Mouse (Mus musculus) intestine, embryonic 14.5 days (tissue): Measurements from ENCODE around the gene Cd164. TPM values are rescaled to one million over a fixed set of nuclear protein-coding genes. Genes with fewer than 3 reads are reported as not detected.

Experiments used
- ATAC-seq: fragments of 200-750 bp; cut with Nextera tagmentation; replicated peaks from 2 replicates; pipeline ENCODE4 v1.8.0; 2017; ENCODE audit warnings: low read depth, moderate number of reproducible peaks, moderate TSS enrichment, moderate library complexity; ENCODE audit not compliant: low FRiP score, low TSS enrichment
- DNase-seq: peaks from one replicate; pipeline ENCODE4 v3.0.0-alpha.2; 2018; ENCODE audit warnings: low spot score
- H3K27ac ChIP-seq: fragments of 300-500 bp; sonication (generic); 2 replicates; pipeline ENCODE4 v1.5.1; 2014; ENCODE audit warnings: low read depth, mild to moderate bottlenecking, control low read depth
- H3K27me3 ChIP-seq: fragments of 300-500 bp; sonication (generic); replicated peaks from 2 replicates; pipeline ENCODE4 v1.6.1; 2014; ENCODE audit warnings: low read length, control low read depth; ENCODE audit not compliant: control insufficient read depth, insufficient read depth
- H3K36me3 ChIP-seq: fragments of 300-500 bp; sonication (generic); 2 replicates; pipeline ENCODE4 v1.6.1; 2014; ENCODE audit warnings: low read length, control low read depth; ENCODE audit not compliant: control insufficient read depth, insufficient read depth
- H3K4me1 ChIP-seq: fragments of 300-500 bp; sonication (generic); replicated peaks from 2 replicates; pipeline ENCODE4 v1.6.1; 2014; ENCODE audit warnings: low read length, control low read depth, mixed read lengths; ENCODE audit not compliant: control insufficient read depth, insufficient read depth
- H3K4me2 ChIP-seq: fragments of 300-500 bp; sonication (generic); 2 replicates; pipeline ENCODE4 v1.6.1; 2014; ENCODE audit warnings: low read length
- H3K4me3 ChIP-seq: fragments of 300-500 bp; sonication (generic); 2 replicates; pipeline ENCODE4 v1.5.1; 2014; ENCODE audit warnings: low read depth, low read length, control low read depth, mixed read lengths
- H3K9ac ChIP-seq: fragments of 300-500 bp; sonication (generic); 2 replicates; pipeline ENCODE4 v1.6.1; 2014; ENCODE audit warnings: mild to moderate bottlenecking, low read length
- H3K9me3 ChIP-seq: fragments of 300-500 bp; sonication (generic); 2 replicates; pipeline ENCODE4 v1.6.1; 2016; ENCODE audit warnings: low read length, control low read depth; ENCODE audit not compliant: control insufficient read depth
- WGBS: fragments of 180-500 bp; shearing (Covaris S2); extraction: QIAGEN DNeasy Blood & Tissue Kit; methylation state at CpG from one replicate; pipeline ENCODE4 v1.1.7; 2014; 5-methylcytosine and 5-hydroxymethylcytosine counted together
- polyA plus RNA-seq: library from polyadenylated mRNA; unstranded; fragments of >200 nt; fragmentation: Nextera tagmentation; extraction: Ambion mirVana; gene quantifications from 2 replicates; pipeline ENCODE4 v1.2.1, GENCODE M21; 2014

Gene Cd164
- polyA plus RNA-seq, 1 experiment from 2014 or later, result 184 TPM

GRCm38 (mm10) chr10:41565141-41565540 lies 45.9 kb downstream of the Cd164 start:
- Histone ChIP-seq H3K27ac (no peak overlapping the region), H3K27me3 (no peaks in the 10 kb centered on the region), H3K4me2 (no peak overlapping the region), H3K36me3 (no peaks in the 10 kb centered on the region), H3K9ac (no peak overlapping the region), H3K4me3 (no peak overlapping the region), H3K9me3 (peaks cover 9% of the 10 kb centered on the region), H3K4me1 (no peaks in the 10 kb centered on the region; the same call in 1 of the 2 replicates)
- DNase-seq (no peak), ATAC-seq (peak; percentile 36; the same call in 1 of the 2 replicates)
- WGBS, result 29% methylated on average over 5 of the region's 5 CpGs

- WGBS, result 12% methylated on average over 3 of the region's 3 CpGs
- Histone ChIP-seq H3K9me3 (no peaks in the 10 kb centered on the region), H3K4me1 (peaks cover 7% of the 10 kb centered on the region), H3K4me2 (no peak overlapping the region), H3K4me3 (no peak overlapping the region), H3K27me3 (no peaks in the 10 kb centered on the region), H3K27ac (no peak overlapping the region), H3K36me3 (no peaks in the 10 kb centered on the region), H3K9ac (no peak overlapping the region)
- ATAC-seq (no peak), DNase-seq (no peak)
Observed at GRCm38 (mm10) chr10:41568306-41568705, 49.1 kb downstream of the Cd164 start.

GRCm38 (mm10) chr10:41571065-41571464 lies 51.9 kb downstream of the Cd164 start:
- Histone ChIP-seq H3K4me3 (no peak overlapping the region), H3K9ac (no peak overlapping the region), H3K9me3 (no peaks in the 10 kb centered on the region), H3K36me3 (no peaks in the 10 kb centered on the region), H3K27ac (no peak overlapping the region), H3K27me3 (no peaks in the 10 kb centered on the region), H3K4me1 (peaks cover 11% of the 10 kb centered on the region), H3K4me2 (no peak overlapping the region)
- DNase-seq (no peak), ATAC-seq (no peak)
- 81% methylated on average over 4 of the region's 4 CpGs for WGBS

GRCm38 (mm10) chr10:41572274-41572673 lies 53.1 kb downstream of the Cd164 start:
- no peaks in the 10 kb centered on the region for H3K9me3 ChIP-seq
- no peak overlapping the region for H3K4me2 ChIP-seq
- no peak for ATAC-seq
- H3K4me3 ChIP-seq, result no peak overlapping the region
- WGBS, result 81% methylated on average over 4 of the region's 4 CpGs
- peaks cover 11% of the 10 kb centered on the region for H3K4me1 ChIP-seq
- H3K27ac ChIP-seq, result no peak overlapping the region
- H3K27me3 ChIP-seq, result no peaks in the 10 kb centered on the region
- no peaks in the 10 kb centered on the region for H3K36me3 ChIP-seq
- DNase-seq, result no peak
- H3K9ac ChIP-seq, result no peak overlapping the region

- H3K4me2 ChIP-seq, result peak overlapping the region; percentile 31
- H3K4me3 ChIP-seq, result no peak overlapping the region
- no peaks in the 10 kb centered on the region for H3K27me3 ChIP-seq
- no peaks in the 10 kb centered on the region for H3K36me3 ChIP-seq
- H3K9me3 ChIP-seq, result no peaks in the 10 kb centered on the region
- peak; percentile 61 for DNase-seq
- H3K4me1 ChIP-seq, result peaks cover 11% of the 10 kb centered on the region
- no peak overlapping the region for H3K9ac ChIP-seq
- peak overlapping the region; percentile 69 for H3K27ac ChIP-seq
- peak; percentile 36; the same call in 1 of the 2 replicates for ATAC-seq
- WGBS, result 12% methylated on average over 6 of the region's 6 CpGs
Observed at GRCm38 (mm10) chr10:41573190-41573589, 54.0 kb downstream of the Cd164 start.

GRCm38 (mm10) chr10:41575451-41576327 lies 56.5 kb downstream of the Cd164 start:
- H3K9me3 ChIP-seq, result no peaks in the 10 kb centered on the region
- no peak for ATAC-seq
- 66% methylated on average over 8 of the region's 8 CpGs for WGBS

GRCm38 (mm10) chr10:41576328-41576833 lies 57.2 kb downstream of the Cd164 start:
- no peak overlapping the region for H3K27ac ChIP-seq
- 80% methylated on average over 7 of the region's 7 CpGs for WGBS
- H3K9ac ChIP-seq, result no peak overlapping the region
- ATAC-seq (no peak), DNase-seq (no peak)
- no peaks in the 10 kb centered on the region for H3K9me3 ChIP-seq
- no peaks in the 10 kb centered on the region for H3K27me3 ChIP-seq
- no peak overlapping the region for H3K4me2 ChIP-seq
- H3K4me3 ChIP-seq, result no peak overlapping the region
- no peaks in the 10 kb centered on the region for H3K36me3 ChIP-seq
- H3K4me1 ChIP-seq, result peaks cover 11% of the 10 kb centered on the region

More at GRCm38 (mm10) chr10:41575451-41576327, 56.5 kb downstream of the Cd164 start:
- H3K27me3 ChIP-seq, result no peaks in the 10 kb centered on the region
- H3K4me2 ChIP-seq, result no peak overlapping the region
- no peaks in the 10 kb centered on the region for H3K36me3 ChIP-seq
- H3K4me3 ChIP-seq, result no peak overlapping the region
- H3K9ac ChIP-seq, result no peak overlapping the region
- H3K27ac ChIP-seq, result no peak overlapping the region
- DNase-seq, result no peak
- peaks cover 11% of the 10 kb centered on the region for H3K4me1 ChIP-seq

GRCm38 (mm10) chr10:41578541-41578940 lies 59.3 kb downstream of the Cd164 start:
- Histone ChIP-seq H3K4me1 (peaks cover 6% of the 10 kb centered on the region), H3K4me3 (no peak overlapping the region), H3K9me3 (no peaks in the 10 kb centered on the region), H3K36me3 (no peaks in the 10 kb centered on the region), H3K4me2 (no peak overlapping the region), H3K9ac (no peak overlapping the region), H3K27ac (no peak overlapping the region), H3K27me3 (no peaks in the 10 kb centered on the region)
- DNase-seq (no peak), ATAC-seq (no peak)
- 76% methylated on average over 1 of the region's 1 CpGs for WGBS
